Mouse (Mus musculus): Measurements from ENCODE around the gene Gpm6b.

The Gpm6b gene

GRCm38 (mm10) chrX:166307437-166308222 is 68.9 kb downstream of the Gpm6b start:
- peak; percentile 24 for DNase-seq

- DNase-seq: no peak
These were observed 70.1 kb downstream of the Gpm6b start for GRCm38 (mm10) chrX:166308798-166309197.

GRCm38 (mm10) chrX:166315251-166315650 is 76.5 kb downstream of the Gpm6b start:
- DNase-seq: no peak

GRCm38 (mm10) chrX:166316552-166317375 is 78.1 kb downstream of the Gpm6b start:
- DNase-seq: peak; percentile 19

GRCm38 (mm10) chrX:166317376-166317679 is 78.6 kb downstream of the Gpm6b start:
- DNase-seq: no peak

GRCm38 (mm10) chrX:166323226-166323625 is 84.5 kb downstream of the Gpm6b start:
- no peak for DNase-seq

- no peak for DNase-seq
These were observed 88.9 kb downstream of the Gpm6b start for GRCm38 (mm10) chrX:166327621-166328020.

- no peak for DNase-seq
These were observed 89.6 kb downstream of the Gpm6b start for GRCm38 (mm10) chrX:166328219-166328901.

GRCm38 (mm10) chrX:166328904-166329451 is 90.3 kb downstream of the Gpm6b start:
- DNase-seq: peak; percentile 14

GRCm38 (mm10) chrX:166334516-166335136 is 95.9 kb downstream of the Gpm6b start:
- DNase-seq: no peak

- DNase-seq: no peak
These were observed 99.6 kb downstream of the Gpm6b start for GRCm38 (mm10) chrX:166338353-166338752.

GRCm38 (mm10) chrX:166338784-166339520 is 100.2 kb downstream of the Gpm6b start:
- DNase-seq: no peak

- no peak for DNase-seq
These were observed 101.2 kb downstream of the Gpm6b start for GRCm38 (mm10) chrX:166339911-166340310.

GRCm38 (mm10) chrX:166341795-166342194 is 103.1 kb downstream of the Gpm6b start:
- DNase-seq: no peak

GRCm38 (mm10) chrX:166344228-166345015 is 105.7 kb downstream of the Gpm6b start:
- peak; percentile 42 for DNase-seq

- no peak for DNase-seq
These were observed 109.4 kb downstream of the Gpm6b start for GRCm38 (mm10) chrX:166348086-166348485.

GRCm38 (mm10) chrX:166348634-166349033 is 109.9 kb downstream of the Gpm6b start:
- no peak for DNase-seq

GRCm38 (mm10) chrX:166351790-166352189 is 113.1 kb downstream of the Gpm6b start:
- peak; percentile 51 for DNase-seq

GRCm38 (mm10) chrX:166353412-166353811 is 114.7 kb downstream of the Gpm6b start:
- no peak for DNase-seq

- DNase-seq: no peak
These were observed 116.2 kb downstream of the Gpm6b start for GRCm38 (mm10) chrX:166354913-166355312.

- no peak for DNase-seq
These were observed 117.6 kb downstream of the Gpm6b start for GRCm38 (mm10) chrX:166356276-166356675.

All from right cerebral cortex, postnatal 4 days (tissue).